Mouse (Mus musculus) forebrain, embryonic 11.5 days (tissue): ENCODE results near the gene Mcts2. TPM values are rescaled to one million over a fixed set of nuclear protein-coding genes. Genes with fewer than 3 reads are reported as not detected.

ENCODE experiments used
- ATAC-seq: fragments of 200-750 bp; cut with Nextera tagmentation; replicated peaks from 2 replicates; pipeline ENCODE4 v1.8.0; 2017; ENCODE audit warnings: moderate TSS enrichment; ENCODE audit not compliant: low FRiP score
- DNase-seq: peaks from one replicate; pipeline ENCODE4 v3.0.0-alpha.2; 2017; ENCODE audit warnings: low spot score
- H3K27ac ChIP-seq: fragments of 300-500 bp; sonication (generic); 2 replicates; pipeline ENCODE4 v1.5.1; 2014; ENCODE audit warnings: low read depth, low read length
- H3K27me3 ChIP-seq: fragments of 300-500 bp; sonication (generic); 2 replicates; pipeline ENCODE4 v1.6.1; 2014; ENCODE audit warnings: mild to moderate bottlenecking, low read length, mixed read lengths; ENCODE audit not compliant: control insufficient read depth, insufficient read depth
- H3K36me3 ChIP-seq: fragments of 300-500 bp; sonication (generic); 2 replicates; pipeline ENCODE4 v1.6.1; 2014; ENCODE audit warnings: mild to moderate bottlenecking, low read length, moderate library complexity, mixed read lengths; ENCODE audit not compliant: control insufficient read depth, insufficient read depth
- H3K4me1 ChIP-seq: fragments of 300-500 bp; sonication (generic); replicated peaks from 2 replicates; pipeline ENCODE4 v1.6.1; 2014; ENCODE audit warnings: low read length, mixed read lengths; ENCODE audit not compliant: control insufficient read depth, insufficient read depth
- H3K4me2 ChIP-seq: fragments of 300-500 bp; sonication (generic); 2 replicates; pipeline ENCODE4 v1.6.1; 2014; ENCODE audit warnings: low read depth, mild to moderate bottlenecking, low read length, moderate library complexity, mixed read lengths; ENCODE audit not compliant: severe bottlenecking
- H3K4me3 ChIP-seq: fragments of 300-500 bp; sonication (generic); 2 replicates; pipeline ENCODE4 v1.5.1; 2014; ENCODE audit warnings: low read depth, low read length
- H3K9ac ChIP-seq: fragments of 300-500 bp; sonication (generic); 2 replicates; pipeline ENCODE4 v1.6.1; 2014; ENCODE audit warnings: low read length
- H3K9me3 ChIP-seq: fragments of 300-500 bp; sonication (generic); 2 replicates; pipeline ENCODE4 v1.6.1; 2016; ENCODE audit warnings: low read length, mixed read lengths; ENCODE audit not compliant: control insufficient read depth
- WGBS: fragments of 180-500 bp; shearing (Covaris S2); extraction: QIAGEN DNeasy Blood & Tissue Kit; methylation state at CpG from one replicate; pipeline ENCODE4 v1.1.7; 2014; 5-methylcytosine and 5-hydroxymethylcytosine counted together
- polyA plus RNA-seq: library from polyadenylated mRNA; unstranded; fragments of >200 nt; fragmentation: Nextera tagmentation; extraction: Ambion mirVana; gene quantifications from 2 replicates; pipeline ENCODE4 v1.2.1, GENCODE M21; 2014

Mcts2 gene
- polyA plus RNA-seq, result 37.9 and 39.5 TPM in 2 replicates

DNA sequence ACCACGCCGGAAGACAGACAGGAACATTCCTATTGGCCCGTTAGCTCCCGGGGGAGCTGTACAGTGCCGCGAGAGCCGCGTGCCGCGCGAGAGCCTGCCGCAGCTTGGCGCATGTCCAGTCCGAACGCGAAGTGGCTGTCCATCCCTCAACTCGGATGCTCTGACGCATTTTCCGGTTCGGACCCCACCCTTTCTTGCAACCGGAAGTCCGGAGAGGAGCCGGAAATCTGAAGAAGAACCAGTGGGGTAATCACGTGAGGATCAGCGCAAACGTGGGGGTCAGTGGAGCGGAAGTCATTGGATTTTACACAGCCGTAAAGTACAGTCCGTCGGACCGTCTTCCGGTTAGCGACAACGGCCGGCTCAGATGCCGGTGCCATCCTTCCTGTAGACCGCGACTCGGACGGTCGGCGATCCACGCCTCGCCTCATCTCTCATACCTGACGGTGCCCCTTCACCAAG is at the start of gene Mcts2:
Gene Mcts2, plus strand, starts transcription at position 230 of the 462 bp plus-strand sequence.
- peaks cover 37% of the 10 kb centered on the region for H3K36me3 ChIP-seq
- no peaks in the 10 kb centered on the region for H3K4me1 ChIP-seq
- 50% methylated on average over 45 of the region's 45 CpGs for WGBS

DNA sequence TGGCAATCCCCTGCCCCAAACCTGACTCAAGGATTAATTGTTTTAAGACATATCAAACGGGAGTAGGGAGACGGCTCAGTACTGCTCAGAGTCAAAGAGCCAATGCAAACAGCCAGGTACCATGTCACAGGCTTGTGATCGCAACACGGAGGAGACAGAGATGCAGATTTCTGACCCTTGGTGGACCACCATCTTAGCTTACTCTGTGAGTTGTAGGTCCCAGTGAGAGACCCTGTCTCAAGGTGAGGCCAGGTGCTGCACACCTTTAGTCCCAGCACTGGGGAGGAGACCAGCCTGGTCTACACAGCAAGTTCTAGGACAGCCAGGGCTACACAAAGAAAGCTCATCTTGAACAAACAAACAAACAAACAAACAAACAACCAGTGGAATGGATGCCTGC is 49.5 kb upstream of the Mcts2 start:
- no peak overlapping the region for H3K9ac ChIP-seq
- H3K36me3 ChIP-seq, result no peaks in the 10 kb centered on the region
- ATAC-seq (no peak), DNase-seq (no peak)
- no peak overlapping the region for H3K4me2 ChIP-seq
- peaks cover 3% of the 10 kb centered on the region; the same call in 1 of the 2 replicates for H3K4me1 ChIP-seq
- no peaks in the 10 kb centered on the region for H3K9me3 ChIP-seq
- WGBS, result 83% methylated on average over 4 of the region's 4 CpGs
- H3K27me3 ChIP-seq, result peaks cover 2% of the 10 kb centered on the region; the same call in 1 of the 2 replicates
- no peak overlapping the region for H3K27ac ChIP-seq
- no peak overlapping the region for H3K4me3 ChIP-seq

More for the DNA sequence above, at the start of gene Mcts2:
- H3K4me2 ChIP-seq, result peak within 1 kb of the TSS; percentile 63
- peak within 1 kb of the TSS; percentile 43; the same call in 1 of the 2 replicates for H3K9ac ChIP-seq
- no peaks in the 10 kb centered on the region for H3K9me3 ChIP-seq
- H3K4me3 ChIP-seq, result peak within 1 kb of the TSS; percentile 35
- peak; percentile 94 for DNase-seq
- H3K27me3 ChIP-seq, result no peaks in the 10 kb centered on the region
- ATAC-seq, result peak; percentile 97
- peak within 1 kb of the TSS; percentile 15; the same call in 1 of the 2 replicates for H3K27ac ChIP-seq

DNA sequence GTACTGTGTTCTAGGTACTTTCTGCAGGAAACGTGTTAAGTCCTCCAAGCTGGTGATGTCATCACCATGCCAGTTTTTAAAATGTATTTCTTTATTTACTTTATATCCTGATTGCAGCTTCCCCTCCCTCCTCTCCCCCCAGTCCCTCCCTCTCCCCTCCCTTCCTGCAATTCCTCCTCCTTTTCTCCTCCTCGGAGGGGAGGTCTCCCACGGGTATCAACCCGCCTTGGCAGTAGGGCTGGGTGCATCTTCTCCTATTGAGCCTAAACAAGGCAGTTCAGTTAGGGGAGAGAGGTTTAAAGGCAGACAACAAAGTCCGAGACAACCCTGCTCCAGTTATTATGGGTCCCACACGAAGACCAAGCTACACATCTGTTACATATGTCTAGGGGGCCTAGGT is 48.0 kb upstream of the Mcts2 start:
- Histone ChIP-seq H3K27ac (no peak overlapping the region), H3K9me3 (no peaks in the 10 kb centered on the region), H3K4me1 (peaks cover 3% of the 10 kb centered on the region; the same call in 1 of the 2 replicates), H3K4me3 (no peak overlapping the region), H3K27me3 (no peaks in the 10 kb centered on the region), H3K36me3 (no peaks in the 10 kb centered on the region), H3K9ac (no peak overlapping the region), H3K4me2 (no peak overlapping the region)
- 71% methylated on average over 6 of the region's 6 CpGs for WGBS
- ATAC-seq, result no peak
- DNase-seq, result no peak

DNA sequence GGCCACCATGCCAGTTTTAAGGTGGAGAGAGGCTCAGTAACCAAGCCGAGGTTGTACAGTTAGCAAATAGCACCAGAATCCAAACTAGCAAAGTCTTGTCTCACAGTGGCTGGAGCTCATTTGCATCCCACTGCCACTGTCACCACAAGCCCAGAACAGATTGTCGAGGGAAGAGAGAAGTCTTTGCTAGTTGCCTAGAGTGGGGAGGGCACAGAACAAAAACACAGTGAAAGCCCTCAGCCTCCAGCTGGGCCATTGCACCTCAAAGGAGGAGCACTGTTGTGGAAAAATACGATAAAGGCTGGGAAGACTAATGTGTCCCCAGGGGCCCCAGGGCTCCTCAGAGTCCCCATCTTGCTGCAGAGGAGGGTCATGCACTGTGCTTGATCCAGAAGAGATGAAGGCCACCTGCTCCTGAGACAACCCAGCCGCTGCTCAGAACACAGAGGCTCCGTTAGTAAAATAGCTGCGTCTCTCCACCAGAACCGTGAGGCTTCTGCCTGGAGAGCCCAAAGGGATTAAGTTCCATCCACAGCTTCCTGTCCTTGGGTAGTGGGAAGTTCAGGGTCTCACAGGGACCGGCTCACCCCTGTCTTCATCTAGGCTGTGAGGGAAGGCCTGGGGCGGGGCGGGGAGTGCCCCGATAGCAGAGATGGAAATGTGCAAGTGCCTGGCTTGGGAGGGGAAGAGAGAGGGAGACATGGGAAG is 47.3 kb upstream of the Mcts2 start:
- Histone ChIP-seq H3K4me1 (peaks cover 3% of the 10 kb centered on the region; the same call in 1 of the 2 replicates), H3K27ac (peak overlapping the region; percentile 41; the same call in 1 of the 2 replicates), H3K4me3 (no peak overlapping the region), H3K4me2 (0 out of 2 replicates have a peak overlapping the region, but pooled peaks have one; percentile 18), H3K9ac (peak overlapping the region; percentile 12; the same call in 1 of the 2 replicates), H3K27me3 (no peaks in the 10 kb centered on the region), H3K36me3 (no peaks in the 10 kb centered on the region), H3K9me3 (no peaks in the 10 kb centered on the region)
- whole genome bisulfite sequencing, result 18% methylated on average over 11 of the region's 11 CpGs
- peak; percentile 56 for ATAC-seq
- no peak for DNase-seq

DNA sequence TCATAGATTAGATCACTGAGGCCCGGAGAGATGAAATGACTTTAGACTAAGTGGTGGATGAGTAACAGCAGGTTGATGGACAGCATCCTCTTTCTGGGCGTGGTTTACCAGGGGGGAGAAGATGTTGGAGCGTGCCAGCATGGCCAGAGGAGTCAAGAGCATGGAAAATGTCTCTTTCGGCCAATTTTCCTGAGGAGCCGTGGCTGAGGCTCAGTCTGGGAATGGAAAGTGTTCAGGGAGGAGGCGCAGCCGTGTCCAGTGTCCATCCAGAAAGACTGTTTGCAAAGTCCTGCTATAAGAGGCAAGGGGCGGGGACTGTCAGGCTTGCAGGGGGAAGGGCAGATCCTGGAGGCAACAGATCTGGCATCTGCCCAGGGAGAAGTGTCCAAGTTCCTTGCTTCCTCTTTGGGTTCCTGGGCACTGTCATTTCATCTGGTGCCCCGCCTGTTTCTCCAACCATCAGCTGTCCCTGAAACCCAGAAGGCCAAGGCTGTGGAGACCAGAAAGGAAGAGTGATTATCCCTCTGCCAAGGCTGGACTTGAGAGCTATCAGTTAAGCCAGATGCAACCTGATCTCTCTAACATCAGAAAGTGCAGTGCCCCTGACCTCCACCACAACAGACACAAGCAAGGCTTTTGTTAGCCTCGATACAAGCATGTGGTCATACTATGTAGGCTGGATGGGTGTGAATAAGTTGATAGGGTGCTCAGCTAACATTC is 33.8 kb upstream of the Mcts2 start:
- no peak for DNase-seq
- Histone ChIP-seq H3K9me3 (no peaks in the 10 kb centered on the region), H3K4me1 (no peaks in the 10 kb centered on the region), H3K27me3 (no peaks in the 10 kb centered on the region), H3K27ac (no peak overlapping the region), H3K9ac (no peak overlapping the region), H3K4me2 (no peak overlapping the region), H3K36me3 (no peaks in the 10 kb centered on the region), H3K4me3 (no peak overlapping the region)
- no peak for ATAC-seq
- WGBS, result 83% methylated on average over 10 of the region's 10 CpGs

DNA sequence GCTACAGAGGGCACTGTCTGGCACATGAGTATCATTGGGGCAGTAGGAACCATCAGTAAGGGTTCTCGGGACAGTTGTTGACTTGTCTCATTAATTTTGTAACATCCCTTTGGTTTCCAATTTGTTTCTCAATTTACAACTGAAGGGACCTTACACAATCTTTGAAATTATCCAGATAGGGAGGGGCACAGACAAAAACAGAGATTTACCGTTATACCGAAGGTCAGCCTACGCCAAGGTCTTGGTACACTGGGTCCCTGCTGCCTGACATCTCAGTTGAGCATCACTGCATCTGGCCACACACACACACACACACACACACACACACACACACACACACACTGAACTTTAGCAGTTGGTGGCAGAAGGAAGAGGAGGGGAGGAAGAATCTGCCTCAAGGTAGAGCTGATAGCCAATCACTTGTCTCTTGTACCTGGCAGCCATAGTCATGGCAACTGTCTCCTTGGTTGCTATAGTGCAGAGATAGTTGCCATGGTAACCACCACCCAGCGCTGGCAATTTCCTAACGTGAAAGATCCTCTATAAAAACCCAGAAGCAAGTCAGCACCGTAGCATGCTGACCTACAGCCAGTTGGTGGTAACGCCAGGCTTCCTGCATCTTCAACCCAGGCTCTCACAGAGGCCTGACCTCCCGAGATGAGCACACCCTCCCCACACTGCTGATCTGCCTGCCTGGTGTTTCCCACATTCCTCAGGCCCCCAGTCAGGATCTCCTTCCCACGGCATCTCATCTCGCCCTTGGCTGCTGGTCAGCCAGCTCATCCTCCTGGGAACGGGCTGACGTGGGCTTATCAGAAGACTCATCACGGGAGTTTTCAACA is 32.7 kb upstream of the Mcts2 start:
- WGBS, result 58% methylated on average over 14 of the region's 14 CpGs
- Histone ChIP-seq H3K9me3 (no peaks in the 10 kb centered on the region), H3K4me1 (no peaks in the 10 kb centered on the region), H3K27me3 (no peaks in the 10 kb centered on the region), H3K9ac (no peak overlapping the region), H3K36me3 (no peaks in the 10 kb centered on the region), H3K4me2 (no peak overlapping the region), H3K27ac (no peak overlapping the region), H3K4me3 (no peak overlapping the region)
- ATAC-seq (no peak), DNase-seq (no peak)

DNA sequence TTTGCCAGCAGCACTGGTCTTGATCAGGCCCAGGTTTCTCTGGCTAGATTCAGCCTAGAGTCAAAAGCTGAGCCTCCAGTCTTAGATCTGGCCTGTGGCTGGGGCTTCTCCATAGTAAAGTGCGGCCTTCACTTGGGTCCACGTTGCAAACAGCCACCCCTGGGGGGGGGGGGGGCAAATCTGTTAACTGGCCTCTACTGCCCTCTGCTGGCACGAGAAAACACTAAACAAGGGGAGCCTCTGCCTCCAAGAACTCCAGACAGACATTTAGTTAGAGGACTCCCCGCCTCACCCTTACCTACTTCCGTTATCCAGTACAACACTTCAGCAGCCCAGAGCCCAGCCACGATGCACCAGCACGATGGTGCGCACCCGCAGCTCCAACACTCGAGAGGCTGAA is 29.4 kb upstream of the Mcts2 start:
- Histone ChIP-seq H3K36me3 (no peaks in the 10 kb centered on the region), H3K27ac (no peak overlapping the region), H3K27me3 (no peaks in the 10 kb centered on the region), H3K4me1 (no peaks in the 10 kb centered on the region), H3K4me2 (no peak overlapping the region), H3K4me3 (no peak overlapping the region), H3K9ac (no peak overlapping the region), H3K9me3 (no peaks in the 10 kb centered on the region)
- WGBS, result 67% methylated on average over 10 of the region's 10 CpGs
- no peak for DNase-seq
- ATAC-seq, result no peak

DNA sequence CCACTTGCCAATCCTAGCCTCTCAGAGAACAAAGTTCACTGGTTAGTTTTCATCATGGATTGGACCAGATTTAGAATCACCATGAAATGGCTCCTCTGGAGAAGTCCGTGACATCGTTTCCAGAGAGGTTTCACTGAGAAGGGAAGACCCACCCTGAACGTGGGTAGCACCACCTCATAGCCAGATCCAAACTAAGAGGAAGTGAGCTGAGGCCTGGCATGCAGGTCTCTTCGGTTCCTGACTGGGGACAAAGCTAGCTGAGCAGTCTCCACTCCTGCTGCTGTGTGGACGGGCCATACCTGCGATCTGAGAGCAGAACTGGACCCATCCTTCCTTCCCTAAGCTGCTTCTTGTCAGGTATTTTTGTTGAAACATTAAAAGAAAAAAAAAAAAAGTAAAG is 25.7 kb upstream of the Mcts2 start:
- 85% methylated on average over 6 of the region's 6 CpGs for WGBS
- H3K4me1 ChIP-seq, result no peaks in the 10 kb centered on the region
- no peak overlapping the region for H3K4me3 ChIP-seq
- no peaks in the 10 kb centered on the region for H3K36me3 ChIP-seq
- H3K4me2 ChIP-seq, result no peak overlapping the region
- no peaks in the 10 kb centered on the region for H3K9me3 ChIP-seq
- ATAC-seq (no peak), DNase-seq (no peak)
- no peak overlapping the region for H3K9ac ChIP-seq
- no peak overlapping the region for H3K27ac ChIP-seq
- no peaks in the 10 kb centered on the region for H3K27me3 ChIP-seq
